Mouse (Mus musculus) myocyte (in vitro differentiated cells): ENCODE results near the gene Plppr5.

ENCODE experiments used
- MYOD1 ChIP-seq, 3 experiments: IDR thresholded peaks; one replicate each; pipeline ENCODE4 v1.6.1; 2011; ENCODE audit warnings: control low read depth in 2 of 3, low read depth in 2 of 3, mild to moderate bottlenecking in 2 of 3, moderate library complexity in 1 of 3; ENCODE audit not compliant: insufficient read length in 2 of 3, control insufficient read depth in 1 of 3
- POLR2A ChIP-seq: IDR thresholded peaks from one replicate; pipeline ENCODE4 v1.6.1; 2011; ENCODE audit warnings: low read depth, mild to moderate bottlenecking, control low read depth, moderate library complexity; ENCODE audit not compliant: insufficient read length
- TCF12 ChIP-seq: IDR thresholded peaks from one replicate; pipeline ENCODE4 v1.6.1; 2011; ENCODE audit warnings: mild to moderate bottlenecking, control low read depth; ENCODE audit not compliant: poor library complexity, insufficient read depth, severe bottlenecking
- TCF3 ChIP-seq: IDR thresholded peaks from one replicate; pipeline ENCODE4 v1.6.1; 2011; ENCODE audit warnings: low read depth, control low read depth; ENCODE audit not compliant: insufficient read length

GRCm38 (mm10) chr3:117575253-117575927 lies 754 bp downstream of the Plppr5 start:
- TF ChIP-seq TCF3 (no peak), POLR2A (no peak), TCF12 (no peak), MYOD1 (IDR thresholded peaks at IDR 0.05; ENCODE audit: control insufficient read depth in 1 of 3, insufficient read length in 2 of 3, low read depth in 2 of 3) (no peak)
